Mouse (Mus musculus) midbrain, embryonic 14.5 days (tissue): ENCODE results near the gene Ivd. TPM values are rescaled to one million over a fixed set of nuclear protein-coding genes. Genes with fewer than 3 reads are reported as not detected.
A peak's percentile ranks its signal among the peaks of the same experiment; 100 is the strongest.

Source experiments
- ATAC-seq: fragments of 200-750 bp; cut with Nextera tagmentation; 2 replicates; pipeline ENCODE4 v1.8.0; 2017; ENCODE audit warnings: moderate number of reproducible peaks, moderate library complexity; ENCODE audit not compliant: low FRiP score, low TSS enrichment
- DNase-seq: peaks from one replicate; pipeline ENCODE4 v3.0.0-alpha.2; 2015
- H3K27ac ChIP-seq: fragments of 300-500 bp; sonication (generic); replicated peaks from 2 replicates; pipeline ENCODE4 v1.5.1; 2014; ENCODE audit warnings: mild to moderate bottlenecking, low read depth, low read length, moderate library complexity
- H3K27me3 ChIP-seq: fragments of 300-500 bp; sonication (generic); 2 replicates; pipeline ENCODE4 v1.6.1; 2014; ENCODE audit warnings: low read length, control low read depth, mixed read lengths; ENCODE audit not compliant: control insufficient read depth, insufficient read depth
- H3K36me3 ChIP-seq: fragments of 300-500 bp; sonication (generic); 2 replicates; pipeline ENCODE4 v1.6.1; 2014; ENCODE audit warnings: low read length, control low read depth; ENCODE audit not compliant: control insufficient read depth, insufficient read depth
- H3K4me1 ChIP-seq: fragments of 300-500 bp; sonication (generic); 2 replicates; pipeline ENCODE4 v1.6.1; 2014; ENCODE audit warnings: mild to moderate bottlenecking, antibody characterized with exemption, low read length, control low read depth; ENCODE audit not compliant: control insufficient read depth, insufficient read depth
- H3K4me2 ChIP-seq: fragments of 300-500 bp; sonication (generic); 2 replicates; pipeline ENCODE4 v1.6.1; 2014; ENCODE audit warnings: mild to moderate bottlenecking, low read length, moderate library complexity
- H3K4me3 ChIP-seq: fragments of 300-500 bp; sonication (generic); replicated peaks from 2 replicates; pipeline ENCODE4 v1.5.1; 2014; ENCODE audit warnings: low read depth, low read length
- H3K9ac ChIP-seq: fragments of 300-500 bp; sonication (generic); replicated peaks from 2 replicates; pipeline ENCODE4 v1.6.1; 2014; ENCODE audit warnings: mild to moderate bottlenecking, low read length, moderate library complexity
- H3K9me3 ChIP-seq: fragments of 300-500 bp; sonication (generic); 2 replicates; pipeline ENCODE4 v1.6.1; 2016; ENCODE audit warnings: low read length, control low read depth, mixed read lengths; ENCODE audit not compliant: control insufficient read depth
- WGBS: fragments of 180-500 bp; shearing (Covaris S2); extraction: QIAGEN DNeasy Blood & Tissue Kit; methylation state at CpG from one replicate; pipeline ENCODE4 v1.1.7; 2014; 5-methylcytosine and 5-hydroxymethylcytosine counted together
- polyA plus RNA-seq: library from polyadenylated mRNA; unstranded; fragments of >200 nt; fragmentation: Nextera tagmentation; extraction: Ambion mirVana; gene quantifications from 2 replicates; pipeline ENCODE4 v1.2.1, GENCODE M21; 2014

Ivd gene
- polyA plus RNA-seq, 1 experiment from 2014 or later = 33.8 TPM

DNA sequence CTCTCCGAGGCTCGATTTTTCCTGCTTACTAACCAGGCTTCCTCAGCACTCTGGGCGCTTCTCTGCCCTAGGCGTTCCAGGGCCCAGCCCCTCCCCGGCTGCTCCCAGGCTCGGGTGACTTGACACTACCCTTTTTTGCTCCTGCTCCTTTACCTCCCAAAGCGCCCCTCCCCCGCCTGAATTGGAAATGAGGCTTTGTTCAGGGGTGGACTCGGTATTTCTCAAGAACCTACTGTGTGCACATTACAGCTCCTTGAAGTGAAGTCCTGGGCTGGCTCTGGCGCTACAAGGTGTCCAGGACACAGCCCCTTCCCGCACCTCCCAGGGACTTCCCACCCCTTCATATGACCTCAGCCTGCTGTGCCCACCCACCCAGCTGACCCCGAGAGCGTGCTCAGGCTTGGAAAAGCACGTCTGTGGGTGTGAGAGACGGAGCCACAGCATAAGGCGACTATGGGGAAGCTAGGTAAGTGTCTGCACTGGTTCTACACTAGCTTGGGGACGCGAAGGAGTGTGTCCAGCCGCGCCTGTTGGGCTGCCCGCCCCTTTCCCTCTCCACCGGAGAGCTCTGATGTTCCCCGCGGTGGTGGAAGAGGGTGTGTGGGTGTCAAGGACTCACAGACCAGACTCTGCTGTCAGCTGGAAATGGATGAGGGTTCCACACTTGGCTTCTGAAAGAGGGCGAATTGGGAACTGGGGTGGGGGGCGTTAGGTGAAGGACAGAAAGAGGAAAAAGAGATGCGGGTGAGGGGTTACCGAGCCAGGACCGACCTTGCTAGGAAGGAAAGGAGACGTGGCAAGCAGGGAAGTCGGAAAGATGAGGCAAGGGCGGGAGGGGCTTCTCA, 38.4 kb downstream of the Ivd start, which contains the start of gene Bahd1:
Gene Bahd1, plus strand, starts transcription at position 397 of the 845 bp plus-strand sequence.
- no peak for ATAC-seq
- peak within 1 kb of the TSS; percentile 88 for H3K4me3 ChIP-seq
- H3K9me3 ChIP-seq = no peaks in the 10 kb centered on the region
- under 1% methylated on average over 32 of the region's 32 CpGs for WGBS
- H3K27ac ChIP-seq = peak within 1 kb of the TSS; percentile 88; the same call in 1 of the 2 replicates
- peaks cover 49% of the 10 kb centered on the region for H3K27me3 ChIP-seq
- DNase-seq = peak; percentile 56
- peak within 1 kb of the TSS; percentile 99 for H3K4me2 ChIP-seq
- H3K4me1 ChIP-seq = peaks cover 51% of the 10 kb centered on the region
- H3K36me3 ChIP-seq = no peaks in the 10 kb centered on the region
- peak within 1 kb of the TSS; percentile 83 for H3K9ac ChIP-seq

DNA sequence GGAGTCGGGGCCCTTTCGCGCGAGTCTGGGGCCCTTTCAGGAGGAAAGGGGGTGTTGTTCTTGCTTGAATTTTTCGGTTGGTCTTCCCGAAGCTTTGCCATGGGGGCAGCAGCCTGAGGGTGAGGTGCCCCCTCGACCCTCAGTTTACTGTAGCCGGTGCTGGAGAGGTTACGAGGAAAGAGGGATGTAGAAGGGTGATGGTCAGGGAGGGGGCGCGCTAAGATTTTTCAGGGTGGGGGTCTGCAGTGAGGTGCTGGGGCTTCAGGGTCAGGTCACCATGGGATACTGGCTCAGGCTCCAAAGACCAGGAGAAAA, 39.0 kb downstream of the Ivd start:
- under 1% methylated on average over 11 of the region's 11 CpGs for WGBS
- no peak overlapping the region for H3K27ac ChIP-seq
- H3K4me1 ChIP-seq = peaks cover 54% of the 10 kb centered on the region
- no peaks in the 10 kb centered on the region for H3K36me3 ChIP-seq
- peak overlapping the region; percentile 99 for H3K4me2 ChIP-seq
- H3K9ac ChIP-seq = peak overlapping the region; percentile 59
- ATAC-seq = no peak
- no peak for DNase-seq
- H3K27me3 ChIP-seq = peaks cover 44% of the 10 kb centered on the region
- no peaks in the 10 kb centered on the region for H3K9me3 ChIP-seq
- peak overlapping the region; percentile 88 for H3K4me3 ChIP-seq

- peak overlapping the region; percentile 83 for H3K9ac ChIP-seq
- H3K9me3 ChIP-seq = no peaks in the 10 kb centered on the region
- peaks cover 54% of the 10 kb centered on the region for H3K4me1 ChIP-seq
- H3K27ac ChIP-seq = peak overlapping the region; percentile 88
- WGBS = 1% methylated on average over 107 of the region's 120 CpGs
- H3K4me2 ChIP-seq = peak overlapping the region; percentile 99
- H3K27me3 ChIP-seq = peaks cover 38% of the 10 kb centered on the region
- no peaks in the 10 kb centered on the region for H3K36me3 ChIP-seq
- DNase-seq (peak; percentile 98), ATAC-seq (peak; percentile 92)
- peak overlapping the region; percentile 88 for H3K4me3 ChIP-seq
Observed at GRCm38 (mm10) chr2:118901175-118902031, 39.6 kb downstream of the Ivd start.

GRCm38 (mm10) chr2:118902051-118903025, 40.6 kb downstream of the Ivd start:
- Histone ChIP-seq H3K4me2 (peak overlapping the region; percentile 99), H3K27me3 (peaks cover 29% of the 10 kb centered on the region), H3K4me1 (peaks cover 45% of the 10 kb centered on the region), H3K27ac (peak overlapping the region; percentile 88), H3K4me3 (peak overlapping the region; percentile 88), H3K9me3 (no peaks in the 10 kb centered on the region), H3K9ac (peak overlapping the region; percentile 83), H3K36me3 (no peaks in the 10 kb centered on the region)
- DNase-seq = peak; percentile 67
- WGBS = under 1% methylated on average over 92 of the region's 106 CpGs
- peak; percentile 9 for ATAC-seq

GRCm38 (mm10) chr2:118903333-118903741, 41.6 kb downstream of the Ivd start:
- Histone ChIP-seq H3K36me3 (no peaks in the 10 kb centered on the region), H3K27me3 (peaks cover 19% of the 10 kb centered on the region), H3K9me3 (no peaks in the 10 kb centered on the region), H3K9ac (peak overlapping the region; percentile 83; the same call in 1 of the 2 replicates), H3K27ac (0 out of 2 replicates have a peak overlapping the region, but pooled peaks have one; percentile 4), H3K4me2 (peak overlapping the region; percentile 99), H3K4me1 (peaks cover 40% of the 10 kb centered on the region), H3K4me3 (peak overlapping the region; percentile 88)
- ATAC-seq (no peak), DNase-seq (peak; percentile 55)
- WGBS = 5% methylated on average over 10 of the region's 10 CpGs

DNA sequence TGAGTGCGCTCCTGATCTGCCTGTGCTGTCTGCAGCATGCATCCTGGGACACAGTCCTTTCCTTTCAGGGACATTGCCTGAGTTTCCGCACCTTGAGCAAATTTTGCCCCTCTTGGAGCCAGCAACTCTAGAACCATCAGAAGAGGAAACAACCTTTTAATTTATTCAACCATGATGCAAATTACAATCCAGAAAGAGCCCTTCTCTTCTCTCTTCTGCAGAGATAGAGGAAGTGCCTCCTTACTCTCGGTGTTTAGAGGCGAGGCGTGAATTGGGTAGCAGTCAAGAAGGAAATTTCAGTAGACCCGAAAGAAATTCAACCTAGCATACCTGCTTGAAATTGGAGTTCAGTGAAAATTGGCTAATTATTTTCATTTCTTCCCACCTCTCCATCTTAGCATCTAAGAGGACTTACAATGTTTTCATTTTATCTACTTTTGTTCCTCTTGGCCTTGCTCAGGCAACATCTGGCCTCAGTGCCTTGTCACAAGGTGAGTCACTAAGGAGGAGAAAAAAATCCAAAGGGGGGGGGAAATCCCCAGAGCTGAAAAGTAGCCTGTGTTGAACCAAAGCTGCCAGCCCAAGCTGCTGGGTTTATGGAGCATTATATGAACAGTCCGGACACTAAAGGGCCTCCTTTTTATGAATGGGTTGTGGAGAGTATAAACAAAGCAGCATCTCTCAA, 43.8 kb downstream of the Ivd start:
- WGBS = 85% methylated on average over 7 of the region's 7 CpGs

DNA sequence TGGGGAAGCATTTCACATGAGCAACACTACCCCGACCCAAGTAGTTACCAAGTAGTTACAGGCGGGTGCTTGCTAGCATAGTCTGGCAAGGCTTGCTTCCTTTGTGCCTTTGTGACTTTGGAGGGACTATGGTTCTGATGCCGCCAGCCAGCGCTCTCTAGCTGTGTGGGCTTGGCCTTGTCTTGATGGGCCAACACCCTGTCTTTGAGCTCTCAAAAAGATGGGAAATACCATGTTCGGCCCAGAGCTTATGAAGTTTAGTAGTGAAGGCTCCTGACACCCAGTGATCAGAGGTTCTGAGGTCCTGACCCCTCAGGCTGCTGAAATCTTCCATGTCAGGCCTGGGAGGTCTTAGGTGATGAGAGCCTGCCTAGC, 44.4 kb downstream of the Ivd start:
- Histone ChIP-seq H3K4me3 (no peak overlapping the region), H3K9me3 (no peaks in the 10 kb centered on the region), H3K4me1 (peaks cover 28% of the 10 kb centered on the region), H3K27me3 (no peaks in the 10 kb centered on the region), H3K9ac (no peak overlapping the region), H3K4me2 (no peak overlapping the region), H3K36me3 (no peaks in the 10 kb centered on the region), H3K27ac (no peak overlapping the region)
- DNase-seq (no peak), ATAC-seq (no peak)
- WGBS = 77% methylated on average over 5 of the region's 5 CpGs

More for the DNA sequence above, 43.8 kb downstream of the Ivd start:
- Histone ChIP-seq H3K27me3 (no peaks in the 10 kb centered on the region), H3K36me3 (no peaks in the 10 kb centered on the region), H3K4me1 (peaks cover 32% of the 10 kb centered on the region), H3K4me3 (no peak overlapping the region), H3K27ac (no peak overlapping the region), H3K4me2 (no peak overlapping the region), H3K9me3 (no peaks in the 10 kb centered on the region), H3K9ac (no peak overlapping the region)
- DNase-seq (no peak), ATAC-seq (no peak)
